Mouse (Mus musculus) spleen, adult 18-20 months (tissue): Measurements from ENCODE around the gene Fam178b.
"Not testable (repeated sequence)": the region's sequence is repeated elsewhere in the genome, so short reads cannot be mapped to it uniquely, and the experiment has no call there.

Experiments
- DNase-seq, 2 experiments: peaks; one replicate each; pipeline ENCODE4 v3.0.0; 2022; ENCODE audit warnings: mixed read lengths in 2 of 2

Fam178b gene

GRCm38 (mm10) chr1:36615958-36616357 lies 67.0 kb downstream of the Fam178b start:
- DNase-seq: not testable (repeated sequence)

GRCm38 (mm10) chr1:36615188-36615587 lies 67.8 kb downstream of the Fam178b start:
- no peak for DNase-seq

- no peak for DNase-seq
Observed at GRCm38 (mm10) chr1:36614584-36614983, 68.4 kb downstream of the Fam178b start.

- DNase-seq: no peak
Observed at GRCm38 (mm10) chr1:36613374-36613895, 69.5 kb downstream of the Fam178b start.

GRCm38 (mm10) chr1:36612362-36612761 lies 70.6 kb downstream of the Fam178b start:
- DNase-seq: no peak

GRCm38 (mm10) chr1:36611449-36612123 lies 71.4 kb downstream of the Fam178b start:
- no peak for DNase-seq

GRCm38 (mm10) chr1:36608211-36608610 lies 74.8 kb downstream of the Fam178b start:
- no peak for DNase-seq

- no peak for DNase-seq
Observed at GRCm38 (mm10) chr1:36606951-36607350, 76.0 kb downstream of the Fam178b start.

GRCm38 (mm10) chr1:36604254-36605156 lies 78.5 kb downstream of the Fam178b start:
- no peak for DNase-seq

GRCm38 (mm10) chr1:36603361-36603760 lies 79.6 kb downstream of the Fam178b start:
- DNase-seq: no peak

GRCm38 (mm10) chr1:36602271-36602670 lies 80.7 kb downstream of the Fam178b start:
- DNase-seq: no peak

GRCm38 (mm10) chr1:36598411-36598810 lies 84.6 kb downstream of the Fam178b start:
- no peak for DNase-seq

- DNase-seq: no peak
Observed at GRCm38 (mm10) chr1:36596114-36596513, 86.9 kb downstream of the Fam178b start.

GRCm38 (mm10) chr1:36595167-36595931 lies 87.6 kb downstream of the Fam178b start:
- DNase-seq: no peak

GRCm38 (mm10) chr1:36593099-36593498 lies 89.9 kb downstream of the Fam178b start:
- DNase-seq: no peak

- no peak for DNase-seq
Observed at GRCm38 (mm10) chr1:36591408-36591807, 91.6 kb downstream of the Fam178b start.

GRCm38 (mm10) chr1:36590664-36591063 lies 92.3 kb downstream of the Fam178b start:
- no peak for DNase-seq

GRCm38 (mm10) chr1:36589486-36589885 lies 93.5 kb downstream of the Fam178b start:
- no peak for DNase-seq

- no peak for DNase-seq
Observed at GRCm38 (mm10) chr1:36588476-36589450, 94.2 kb downstream of the Fam178b start.

- DNase-seq: no peak
Observed at GRCm38 (mm10) chr1:36587860-36588259, 95.1 kb downstream of the Fam178b start.

- no peak for DNase-seq
Observed at GRCm38 (mm10) chr1:36586288-36586687, 96.7 kb downstream of the Fam178b start.
